Mouse (Mus musculus) ES-E14 (cell line): Measurements from ENCODE around the gene Nmt1. TPM values are rescaled to one million over a fixed set of nuclear protein-coding genes. Genes with fewer than 3 reads are reported as not detected.

ENCODE experiments used
- DNase-seq: peaks from one replicate; pipeline ENCODE4 v3.0.0-alpha.2; 2013; ENCODE audit warnings: low read depth, low spot score
- H3K27ac ChIP-seq: 2 replicates; pipeline ENCODE4 v1.5.1; 2012; ENCODE audit warnings: low read depth, mild to moderate bottlenecking, low read length, moderate library complexity, mixed read lengths; ENCODE audit not compliant: poor library complexity, insufficient read depth, severe bottlenecking
- H3K36me3 ChIP-seq: 2 replicates; pipeline ENCODE4 v1.6.1; 2012; ENCODE audit warnings: mild to moderate bottlenecking, low read length, moderate library complexity, mixed read lengths; ENCODE audit not compliant: control insufficient read depth, poor library complexity, insufficient read depth, severe bottlenecking
- H3K4me1 ChIP-seq, 2 experiments: fragments of 150-350 bp in 1 of 2; sonication (generic) in 1 of 2; 2 replicates each; pipeline ENCODE4 v1.6.1; 2012; ENCODE audit warnings: low read length in 2 of 2, mild to moderate bottlenecking in 1 of 2, mixed read lengths in 1 of 2; ENCODE audit not compliant: control insufficient read depth in 2 of 2, insufficient read depth in 2 of 2, poor library complexity in 1 of 2
- H3K4me3 ChIP-seq, 2 experiments: fragments of 150-350 bp in 1 of 2; sonication (generic) in 1 of 2; 2 replicates each; pipeline ENCODE4 v1.5.1; 2012; ENCODE audit warnings: low read length in 2 of 2, low read depth in 1 of 2, mild to moderate bottlenecking in 1 of 2, mixed read lengths in 1 of 2; ENCODE audit not compliant: insufficient read depth in 1 of 2, poor library complexity in 1 of 2, severe bottlenecking in 1 of 2
- H3K9ac ChIP-seq: 2 replicates; pipeline ENCODE4 v1.6.1; 2012; ENCODE audit warnings: low read depth, mild to moderate bottlenecking, low read length, mixed read lengths; ENCODE audit not compliant: poor library complexity, insufficient read depth, severe bottlenecking
- H3K9me3 ChIP-seq: fragments of 150-350 bp; sonication (generic); 2 replicates; pipeline ENCODE4 v1.6.1; 2012; ENCODE audit warnings: low read depth, mild to moderate bottlenecking, low read length; ENCODE audit not compliant: control insufficient read depth, insufficient read depth
- CHD2 ChIP-seq: IDR thresholded peaks from 2 replicates; pipeline ENCODE4 v1.6.1; 2014; ENCODE audit warnings: mild to moderate bottlenecking, low read depth, low read length, inconsistent platforms
- HCFC1 ChIP-seq: IDR thresholded peaks from 2 replicates; pipeline ENCODE4 v1.6.1; 2012; ENCODE audit warnings: low read length, inconsistent platforms, borderline replicate concordance; ENCODE audit not compliant: insufficient read depth
- MAFK ChIP-seq: IDR thresholded peaks from 2 replicates; pipeline ENCODE4 v1.6.1; 2014; ENCODE audit warnings: mild to moderate bottlenecking, low read depth, low read length, inconsistent platforms; ENCODE audit not compliant: insufficient read depth
- ZC3H11A ChIP-seq: IDR thresholded peaks from 2 replicates; pipeline ENCODE4 v1.6.1; 2012; ENCODE audit warnings: low read depth, mild to moderate bottlenecking, inconsistent platforms, low read length, borderline replicate concordance
- ZNF384 ChIP-seq: IDR thresholded peaks from 2 replicates; pipeline ENCODE4 v1.6.1; 2012; ENCODE audit warnings: low read depth, low read length, inconsistent platforms
- in situ Hi-C, 2 experiments: fragments of 600-800 bp; cut with MboI; formaldehyde crosslinking; loops; one replicate each; pipeline ENCODE4 v1.15.1; 2025; ENCODE audit warnings: low sequenced_read_pairs in 2 of 2, inconsistent platforms in 1 of 2; ENCODE audit not compliant: unreplicated experiment in 2 of 2
- total RNA-seq: library from RNA; depleted of rRNA; stranded (reverse); fragments of 300-350 nt; gene quantifications from 2 replicates; pipeline ENCODE4 v1.2.3, GENCODE M21; 2012

Gene Nmt1
- total RNA-seq, 1 experiment = 61.0 TPM

DNA sequence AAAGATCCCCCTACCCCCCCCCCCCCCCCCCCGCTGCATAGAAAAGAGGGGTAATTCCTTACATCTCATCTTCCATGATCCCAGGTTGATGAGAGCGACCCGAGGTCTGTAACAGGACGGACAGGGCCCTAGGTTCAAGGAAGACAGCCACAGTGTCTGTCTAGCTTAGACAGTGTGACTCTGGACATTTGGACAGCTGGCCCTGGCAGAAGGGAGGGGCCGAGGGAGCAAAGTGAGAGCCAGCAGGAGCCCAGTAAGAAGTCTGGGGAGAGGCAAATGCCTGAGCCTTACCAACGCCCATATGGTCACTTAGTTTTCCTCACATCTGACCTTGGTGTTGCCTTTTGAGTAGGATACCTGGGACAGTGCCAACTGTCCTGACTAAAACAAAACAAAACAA, 42.8 kb upstream of the Nmt1 start:
- TF ChIP-seq ZC3H11A (no peak), HCFC1 (no peak), MAFK (no peak), ZNF384 (no peak), CHD2 (no peak)
- H3K4me3 ChIP-seq = no peak overlapping the region

DNA sequence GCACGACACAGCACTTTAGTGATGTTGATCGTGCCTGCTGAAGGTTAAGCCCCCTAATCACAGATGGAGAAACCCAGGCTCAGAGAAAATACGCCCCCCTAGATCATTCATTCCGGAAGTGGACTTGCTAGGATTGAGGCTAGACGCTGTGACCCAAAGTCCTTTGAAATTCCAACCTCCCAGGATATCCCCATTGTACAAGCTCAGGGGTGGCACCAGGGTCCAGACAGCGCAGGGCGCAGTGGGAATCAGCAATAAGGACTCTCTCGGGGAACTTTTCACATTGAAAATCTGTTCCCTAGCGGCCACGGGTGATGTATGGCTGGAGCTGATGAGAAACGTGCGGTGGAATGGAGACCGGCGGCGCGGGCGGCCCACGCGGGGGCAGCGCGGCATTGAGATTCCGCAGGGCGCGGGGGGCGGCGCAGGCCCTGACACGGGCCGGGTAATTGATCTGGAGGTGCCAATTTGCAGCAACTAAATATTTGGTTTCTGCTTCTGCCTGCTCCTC, 38.3 kb upstream of the Nmt1 start:
- Histone ChIP-seq H3K36me3 (peaks cover 3% of the 10 kb centered on the region; the same call in 1 of the 2 replicates), H3K4me1 (peaks cover 0 to 11% of the 10 kb centered on the region in 2 experiments; a peak in 1 of 4 replicates), H3K4me3 (peak overlapping the region; percentile 46 to 58), H3K27ac (no peak overlapping the region), H3K9me3 (no peaks in the 10 kb centered on the region), H3K9ac (peak overlapping the region; percentile 50)
- DNase-seq = no peak
- TF ChIP-seq HCFC1 (no peak), MAFK (no peak), CHD2 (no peak), ZNF384 (no peak), ZC3H11A (no peak)
- in situ Hi-C loops = loop anchor here in 1 of 2 experiments (10.0 kb wide), 1 partner anchor 95 kb away; no protein-coding TSS in a partner anchor

More for the DNA sequence above, 42.8 kb upstream of the Nmt1 start:
- in situ Hi-C loops = no loop called here
- Histone ChIP-seq H3K9me3 (no peaks in the 10 kb centered on the region), H3K27ac (no peak overlapping the region), H3K4me1 (no peaks in the 10 kb centered on the region), H3K9ac (no peak overlapping the region), H3K36me3 (no peaks in the 10 kb centered on the region)
- no peak for DNase-seq

DNA sequence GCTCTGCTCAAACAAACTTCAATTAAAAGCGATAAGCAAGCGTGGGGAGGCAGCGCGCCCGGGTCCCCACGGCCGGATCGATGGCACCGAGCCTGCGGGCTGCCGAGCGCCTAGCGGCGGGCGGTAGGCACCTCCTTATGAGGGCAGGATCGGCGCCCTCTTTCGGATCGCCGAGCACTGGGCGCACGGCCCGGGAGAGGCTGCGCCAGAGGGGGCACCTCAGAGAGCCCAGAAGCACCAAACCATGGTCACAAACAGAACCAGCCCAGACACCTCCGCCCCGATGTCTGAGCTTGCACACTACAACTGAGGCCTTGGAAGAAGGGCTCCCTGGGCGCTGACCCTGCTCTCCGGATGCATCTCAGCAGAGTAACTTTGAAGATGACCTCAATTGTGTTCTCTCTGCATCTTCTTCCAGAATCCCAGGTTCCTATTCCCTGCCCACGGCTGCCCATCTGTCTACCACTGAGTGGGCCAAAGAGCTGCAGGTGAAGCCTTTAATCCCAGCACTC, 37.8 kb upstream of the Nmt1 start:
- in situ Hi-C loops = loop anchor here in 1 of 2 experiments (10.0 kb wide), 1 partner anchor 95 kb away; no protein-coding TSS in a partner anchor
- peak overlapping the region; percentile 46 to 58 for H3K4me3 ChIP-seq
- H3K9me3 ChIP-seq = no peaks in the 10 kb centered on the region
- DNase-seq = no peak
- peaks cover 0 to 14% of the 10 kb centered on the region in 2 experiments; a peak in 1 of 4 replicates for H3K4me1 ChIP-seq
- TF ChIP-seq ZNF384 (no peak), HCFC1 (0 out of 2 replicates have a peak, but pooled peaks have one; percentile 15)
- H3K27ac ChIP-seq = no peak overlapping the region
- peaks cover 8% of the 10 kb centered on the region; the same call in 1 of the 2 replicates for H3K36me3 ChIP-seq
- peak overlapping the region; percentile 50 for H3K9ac ChIP-seq

DNA sequence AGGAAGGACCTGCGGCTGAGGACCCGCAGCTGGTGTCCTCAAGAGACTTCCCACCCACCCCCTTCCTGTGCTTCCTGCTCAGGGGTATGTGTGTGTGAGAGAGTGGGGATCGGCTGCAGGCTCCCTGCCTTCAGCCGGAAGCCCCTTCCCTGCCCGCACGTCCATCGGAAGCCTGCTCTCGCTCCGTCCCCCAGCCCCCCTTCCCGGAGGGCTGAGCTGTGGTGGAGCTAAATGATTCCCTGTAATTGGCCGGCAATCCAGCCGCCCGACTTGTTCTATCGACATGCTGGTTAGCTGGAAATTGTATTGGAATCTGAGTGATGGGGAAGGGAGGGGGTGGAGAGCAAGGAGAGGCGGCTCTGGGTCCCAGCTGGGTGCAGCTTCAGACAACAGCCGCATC, 36.3 kb upstream of the Nmt1 start:
- Histone ChIP-seq H3K36me3 (peaks cover 22% of the 10 kb centered on the region), H3K9ac (peak overlapping the region; percentile 51; the same call in 1 of the 2 replicates), H3K9me3 (no peaks in the 10 kb centered on the region), H3K4me3 (peak overlapping the region; percentile 40 to 43; a peak in 2 of 4 replicates), H3K4me1 (peaks cover 0 to 14% of the 10 kb centered on the region in 2 experiments; a peak in 1 of 4 replicates), H3K27ac (no peak overlapping the region)
- DNase-seq = no peak
- in situ Hi-C loops = loop anchor here in 1 of 2 experiments (10.0 kb wide), 1 partner anchor 97 kb away; no protein-coding TSS in a partner anchor
- no peak for TF ChIP-seq MAFK
- TF ChIP-seq ZNF384 = no peak
- no peak for TF ChIP-seq ZC3H11A
- TF ChIP-seq CHD2 = no peak
- no peak for TF ChIP-seq HCFC1
